Mouse (Mus musculus) B cell, adult (primary cell): ENCODE data around the gene Zfp503. TPM values are rescaled to one million over a fixed set of nuclear protein-coding genes. Genes with fewer than 3 reads are reported as not detected.

Experiments
- total RNA-seq: library from RNA; stranded (reverse); gene quantifications from 4 replicates; pipeline ENCODE4 v1.2.4, GENCODE M21; 2023; ENCODE audit not compliant: inconsistent age

Gene Zfp503
- total RNA-seq: 0.57 to 0.86 TPM (median 0.62 TPM) in 4 replicates

DNA sequence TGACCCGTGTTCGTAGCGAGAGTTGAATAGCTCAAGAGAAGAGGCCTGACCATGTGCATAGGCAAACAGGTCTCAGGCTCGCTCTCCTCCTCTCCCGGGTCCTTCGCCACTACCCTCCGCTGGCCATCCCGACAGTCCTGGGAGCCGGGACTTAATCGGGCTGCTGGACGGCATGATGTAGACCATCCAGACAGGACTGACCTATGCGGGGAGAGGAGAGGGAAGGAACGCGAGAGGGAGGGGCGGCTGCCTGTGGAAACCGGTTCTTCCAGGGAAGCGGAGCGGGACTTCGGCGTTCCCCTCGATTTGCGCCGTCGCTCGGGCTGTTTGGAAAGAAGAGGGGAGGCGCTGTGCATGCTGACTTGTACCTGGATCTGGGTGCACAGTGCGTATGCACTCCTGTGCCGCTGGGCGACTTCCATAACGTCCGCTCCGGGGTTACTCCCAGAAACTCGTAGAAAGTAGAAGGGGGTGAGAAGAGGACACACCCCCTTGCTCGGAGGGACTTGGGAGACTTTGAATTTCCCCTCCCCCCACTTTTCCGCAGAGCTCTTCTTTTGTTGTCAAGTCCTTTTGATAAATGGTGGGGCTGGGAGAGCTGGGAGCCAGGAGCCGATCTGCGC is at the start of gene Zfp503:
Zfp503 (minus strand) TSS at position 311 of the 623 bp plus-strand sequence.

DNA sequence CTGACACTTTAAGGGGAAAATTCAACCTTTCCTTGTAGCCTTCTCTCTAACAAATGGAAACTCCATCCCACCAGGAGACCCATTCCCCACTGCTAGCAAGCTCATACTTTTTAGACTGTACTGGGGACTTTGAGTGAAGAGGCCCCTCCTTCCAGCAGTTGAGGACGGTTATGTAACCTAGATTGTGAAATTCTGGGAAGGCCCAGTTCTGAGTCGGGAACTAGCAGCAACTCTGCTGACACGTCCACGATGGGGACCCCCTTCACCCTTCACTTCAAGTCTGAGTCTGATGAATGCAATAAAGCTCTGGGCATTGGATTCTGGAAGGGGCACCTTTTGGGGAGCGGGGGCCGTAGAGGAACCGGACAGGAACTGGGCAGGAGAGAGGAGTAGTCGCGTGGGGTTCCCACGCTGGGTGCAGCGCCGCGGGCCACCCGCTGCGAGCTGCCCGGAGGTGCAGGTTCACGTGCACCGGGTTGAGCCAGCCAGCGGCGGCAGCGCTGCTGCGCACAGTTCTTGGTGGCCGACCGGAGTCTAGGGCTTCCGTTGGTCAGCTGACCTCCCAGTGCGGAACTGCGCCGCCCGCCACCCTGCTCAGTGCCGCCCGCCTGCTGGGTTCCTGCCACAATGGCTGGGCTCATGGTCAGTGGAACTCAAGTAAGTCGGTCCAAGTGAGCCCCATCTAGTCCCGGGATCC is 30.0 kb upstream of the Zfp503 start, which contains the start of gene Lrmda:
Lrmda (plus strand) TSS at position 461 of the 697 bp plus-strand sequence.

Other genes starting within 250 kb of the Zfp503 start
- 23.7 to 33.2 TPM (median 26.5 TPM) in 4 replicates for gene Samd8, start 239.1 kb downstream of the Zfp503 start, total RNA-seq
- gene Dusp13, start 238.4 kb downstream of the Zfp503 start, total RNA-seq: not detected in 4 replicates
- gene Vdac2, start 164.4 kb downstream of the Zfp503 start, total RNA-seq: 121 to 138 TPM (median 132 TPM) in 4 replicates
- 8.4 to 12.6 TPM (median 10.6 TPM) in 4 replicates for gene Comtd1, start 140.6 kb downstream of the Zfp503 start, total RNA-seq
- 1.2 to 3.3 TPM (median 2.2 TPM) in 4 replicates for gene Lrmda, start 30.1 kb upstream of the Zfp503 start, total RNA-seq